Mouse (Mus musculus): ENCODE results near the gene Dusp3. TPM values are rescaled to one million over a fixed set of nuclear protein-coding genes. Genes with fewer than 3 reads are reported as not detected.
A peak's percentile ranks its signal among the peaks of the same experiment; 100 is the strongest.

Gene Dusp3
- polyA plus RNA-seq, 1 experiment from 2014 or later: 24.4 TPM

DNA sequence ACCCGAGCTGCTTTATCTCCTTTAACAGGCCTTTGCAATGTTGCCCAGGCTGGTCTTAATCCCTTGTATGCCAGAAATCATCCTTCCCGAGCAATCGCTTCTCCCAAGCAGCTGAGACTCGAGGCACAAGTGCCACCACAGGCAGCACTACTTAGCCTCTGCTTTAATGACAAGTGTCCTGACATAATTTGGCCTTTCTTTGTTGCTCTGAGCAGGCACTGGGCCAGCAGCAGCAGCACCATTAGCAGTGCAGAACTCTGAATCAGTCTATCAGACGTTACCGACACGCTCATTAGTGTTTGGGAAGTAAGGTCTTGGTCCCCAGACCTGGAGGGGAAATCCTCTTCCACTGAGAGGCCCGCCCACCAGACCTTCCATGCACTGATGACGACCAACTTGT, 32.9 kb upstream of the Dusp3 start:
- no peaks in the 10 kb centered on the region for H3K9me3 ChIP-seq (ENCODE audit: control insufficient read depth, low read length)
- ATAC-seq (ENCODE audit: low read depth): no peak
- WGBS: 64% methylated on average over 9 of the region's 9 CpGs

DNA sequence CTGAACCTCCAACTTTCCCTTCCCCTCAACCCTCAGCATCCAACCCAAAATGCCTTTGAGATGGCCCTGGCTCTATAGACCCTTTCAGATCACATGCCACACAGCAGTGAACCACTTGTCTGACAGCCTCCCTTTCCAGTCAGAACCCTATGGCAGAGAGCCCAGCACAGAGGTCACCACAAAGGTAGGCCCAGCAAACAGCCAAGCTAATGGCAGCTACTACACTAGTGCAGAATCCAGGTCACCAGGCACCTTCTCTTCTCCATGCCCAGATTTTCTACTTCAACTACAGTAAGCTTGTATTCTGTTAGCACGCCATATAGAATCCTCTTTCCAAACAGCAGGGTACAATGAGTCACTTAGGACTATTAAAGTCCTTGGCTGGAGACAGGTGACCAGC, 29.3 kb upstream of the Dusp3 start:
- Histone ChIP-seq H3K4me3 (ENCODE audit: low read depth, low read length) (no peak overlapping the region), H3K4me2 (ENCODE audit: low read depth, low read length) (no peak overlapping the region), H3K9ac (replicated peaks; ENCODE audit: low read depth, low read length) (no peak overlapping the region), H3K27me3 (ENCODE audit: control insufficient read depth, insufficient read depth, low read length) (no peaks in the 10 kb centered on the region), H3K36me3 (ENCODE audit: control insufficient read depth, insufficient read depth, low read length) (peaks cover 16% of the 10 kb centered on the region; the same call in 1 of the 2 replicates), H3K9me3 (ENCODE audit: control insufficient read depth, low read length) (no peaks in the 10 kb centered on the region), H3K27ac (ENCODE audit: low read depth, low read length) (no peak overlapping the region), H3K4me1 (ENCODE audit: control insufficient read depth, insufficient read depth, low read length) (no peaks in the 10 kb centered on the region)
- no peak for ATAC-seq (ENCODE audit: low read depth)
- WGBS: 90% methylated on average over 1 of the region's 1 CpGs

More for the DNA sequence above, 32.9 kb upstream of the Dusp3 start:
- no peak overlapping the region for H3K4me3 ChIP-seq (ENCODE audit: low read depth, low read length)
- H3K4me1 ChIP-seq (ENCODE audit: control insufficient read depth, insufficient read depth, low read length): no peaks in the 10 kb centered on the region; the same call in 1 of the 2 replicates
- peaks cover 3% of the 10 kb centered on the region; the same call in 1 of the 2 replicates for H3K36me3 ChIP-seq (ENCODE audit: control insufficient read depth, insufficient read depth, low read length)
- no peak overlapping the region for H3K4me2 ChIP-seq (ENCODE audit: low read depth, low read length)
- H3K9ac ChIP-seq (replicated peaks; ENCODE audit: low read depth, low read length): no peak overlapping the region
- no peaks in the 10 kb centered on the region for H3K27me3 ChIP-seq (ENCODE audit: control insufficient read depth, insufficient read depth, low read length)
- no peak overlapping the region for H3K27ac ChIP-seq (ENCODE audit: low read depth, low read length)

DNA sequence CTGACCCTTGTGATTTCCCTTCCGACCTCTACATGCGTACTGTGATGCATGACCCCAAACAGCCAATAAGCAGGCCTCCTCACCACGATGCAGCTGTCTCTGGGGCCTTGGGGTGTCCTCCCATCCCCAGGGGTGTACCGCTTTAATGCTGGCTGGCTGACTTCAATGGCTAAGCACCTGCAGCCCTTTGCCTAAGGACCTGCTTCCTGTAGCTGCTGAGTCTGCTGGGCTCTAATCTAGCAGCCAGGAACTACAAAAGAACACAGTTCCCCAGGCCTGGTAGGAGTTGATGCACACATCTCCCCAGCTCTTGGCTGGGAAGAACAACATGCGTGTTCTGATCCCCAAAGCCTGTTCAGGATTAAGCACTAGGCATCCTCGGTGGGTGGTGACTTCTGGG, 28.7 kb upstream of the Dusp3 start:
- WGBS: 57% methylated on average over 6 of the region's 6 CpGs
- Histone ChIP-seq H3K4me1 (ENCODE audit: control insufficient read depth, insufficient read depth, low read length) (peaks cover under 1% of the 10 kb centered on the region; the same call in 1 of the 2 replicates), H3K4me2 (ENCODE audit: low read depth, low read length) (no peak overlapping the region), H3K4me3 (ENCODE audit: low read depth, low read length) (no peak overlapping the region), H3K36me3 (ENCODE audit: control insufficient read depth, insufficient read depth, low read length) (peaks cover 20% of the 10 kb centered on the region; the same call in 1 of the 2 replicates), H3K9ac (replicated peaks; ENCODE audit: low read depth, low read length) (no peak overlapping the region), H3K27ac (ENCODE audit: low read depth, low read length) (no peak overlapping the region), H3K27me3 (ENCODE audit: control insufficient read depth, insufficient read depth, low read length) (no peaks in the 10 kb centered on the region), H3K9me3 (ENCODE audit: control insufficient read depth, low read length) (no peaks in the 10 kb centered on the region)
- no peak for ATAC-seq (ENCODE audit: low read depth)

DNA sequence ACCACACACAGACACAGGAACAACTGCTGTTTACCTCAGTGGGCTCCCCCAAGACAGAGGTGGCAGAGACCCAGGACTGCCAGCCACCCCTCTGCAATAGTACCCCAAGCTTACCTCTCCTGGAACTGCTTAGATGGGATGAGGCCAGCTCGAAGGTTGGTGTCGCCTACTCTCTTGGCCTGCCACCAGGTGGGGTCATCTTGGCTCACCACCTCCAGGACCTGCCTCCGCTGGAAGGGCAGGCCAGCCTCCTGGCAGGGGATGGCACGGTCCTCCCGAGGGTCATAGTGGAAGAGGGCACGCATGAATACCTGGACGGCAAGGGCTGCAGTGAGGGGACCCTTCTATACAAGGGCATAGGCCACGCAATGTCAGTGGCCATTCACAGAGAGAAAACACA, 26.4 kb upstream of the Dusp3 start:
- H3K4me1 ChIP-seq (ENCODE audit: control insufficient read depth, insufficient read depth, low read length): peaks cover 9% of the 10 kb centered on the region; the same call in 1 of the 2 replicates
- no peak overlapping the region for H3K4me2 ChIP-seq (ENCODE audit: low read depth, low read length)
- peaks cover 26% of the 10 kb centered on the region for H3K36me3 ChIP-seq (ENCODE audit: control insufficient read depth, insufficient read depth, low read length)
- H3K9me3 ChIP-seq (ENCODE audit: control insufficient read depth, low read length): no peaks in the 10 kb centered on the region
- H3K4me3 ChIP-seq (ENCODE audit: low read depth, low read length): no peak overlapping the region
- no peaks in the 10 kb centered on the region for H3K27me3 ChIP-seq (ENCODE audit: control insufficient read depth, insufficient read depth, low read length)
- no peak overlapping the region for H3K27ac ChIP-seq (ENCODE audit: low read depth, low read length)
- 87% methylated on average over 8 of the region's 8 CpGs for WGBS
- ATAC-seq (ENCODE audit: low read depth): no peak
- no peak overlapping the region for H3K9ac ChIP-seq (replicated peaks; ENCODE audit: low read depth, low read length)

DNA sequence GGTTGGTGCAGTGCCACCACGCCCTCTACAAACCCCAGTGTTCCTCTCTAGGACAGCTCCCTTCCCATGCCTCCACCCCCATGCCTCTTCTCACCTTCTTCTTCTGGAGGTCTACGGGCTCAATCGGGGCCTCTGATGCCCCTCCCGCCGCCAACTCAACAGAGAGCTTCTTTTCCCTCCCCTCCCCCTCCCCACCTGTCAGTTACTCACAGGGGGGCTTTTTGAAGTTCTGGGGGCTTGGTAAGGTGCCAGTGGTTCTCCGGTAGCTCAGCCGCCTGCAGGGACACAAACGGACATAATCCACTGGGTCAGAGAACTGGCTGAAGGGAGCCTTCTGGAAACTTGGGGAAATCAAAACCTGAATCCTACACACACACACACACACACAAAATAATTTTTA, 24.7 kb upstream of the Dusp3 start:
- H3K27ac ChIP-seq (ENCODE audit: low read depth, low read length): no peak overlapping the region
- 79% methylated on average over 8 of the region's 8 CpGs for WGBS
- H3K4me3 ChIP-seq (ENCODE audit: low read depth, low read length): no peak overlapping the region
- no peaks in the 10 kb centered on the region for H3K27me3 ChIP-seq (ENCODE audit: control insufficient read depth, insufficient read depth, low read length)
- H3K4me2 ChIP-seq (ENCODE audit: low read depth, low read length): no peak overlapping the region
- H3K4me1 ChIP-seq (ENCODE audit: control insufficient read depth, insufficient read depth, low read length): peaks cover 9% of the 10 kb centered on the region; the same call in 1 of the 2 replicates
- ATAC-seq (ENCODE audit: low read depth): no peak
- H3K36me3 ChIP-seq (ENCODE audit: control insufficient read depth, insufficient read depth, low read length): peaks cover 30% of the 10 kb centered on the region
- no peak overlapping the region for H3K9ac ChIP-seq (replicated peaks; ENCODE audit: low read depth, low read length)
- H3K9me3 ChIP-seq (ENCODE audit: control insufficient read depth, low read length): no peaks in the 10 kb centered on the region

DNA sequence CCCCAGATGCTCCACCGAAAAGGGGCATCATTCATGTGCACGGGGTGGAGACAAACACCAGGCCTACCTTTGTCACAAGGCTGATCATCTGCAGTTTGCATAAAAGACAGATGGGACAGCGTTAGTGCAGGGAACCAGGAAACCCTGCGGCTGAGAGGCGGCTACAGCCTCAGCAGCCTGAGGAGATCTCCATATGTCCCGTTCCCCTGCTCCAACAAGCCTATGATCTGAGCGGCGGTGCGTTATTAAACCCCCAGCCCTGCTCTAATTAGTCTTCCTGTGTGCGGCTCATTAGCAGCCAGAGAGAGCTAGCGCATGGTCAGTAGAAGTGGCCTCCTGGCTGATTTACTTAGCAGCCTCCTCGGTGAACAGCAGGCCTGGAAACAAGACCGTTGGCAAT, 23.3 kb upstream of the Dusp3 start:
- Histone ChIP-seq H3K9me3 (ENCODE audit: control insufficient read depth, low read length) (no peaks in the 10 kb centered on the region), H3K4me2 (ENCODE audit: low read depth, low read length) (peak overlapping the region; percentile 7; the same call in 1 of the 2 replicates), H3K36me3 (ENCODE audit: control insufficient read depth, insufficient read depth, low read length) (peaks cover 30% of the 10 kb centered on the region), H3K4me1 (ENCODE audit: control insufficient read depth, insufficient read depth, low read length) (peaks cover 9% of the 10 kb centered on the region; the same call in 1 of the 2 replicates), H3K27me3 (ENCODE audit: control insufficient read depth, insufficient read depth, low read length) (no peaks in the 10 kb centered on the region), H3K4me3 (ENCODE audit: low read depth, low read length) (no peak overlapping the region), H3K9ac (replicated peaks; ENCODE audit: low read depth, low read length) (no peak overlapping the region), H3K27ac (ENCODE audit: low read depth, low read length) (peak overlapping the region; percentile 72)
- WGBS: 36% methylated on average over 13 of the region's 13 CpGs
- peak; percentile 54; the same call in 1 of the 2 replicates for ATAC-seq (ENCODE audit: low read depth)

DNA sequence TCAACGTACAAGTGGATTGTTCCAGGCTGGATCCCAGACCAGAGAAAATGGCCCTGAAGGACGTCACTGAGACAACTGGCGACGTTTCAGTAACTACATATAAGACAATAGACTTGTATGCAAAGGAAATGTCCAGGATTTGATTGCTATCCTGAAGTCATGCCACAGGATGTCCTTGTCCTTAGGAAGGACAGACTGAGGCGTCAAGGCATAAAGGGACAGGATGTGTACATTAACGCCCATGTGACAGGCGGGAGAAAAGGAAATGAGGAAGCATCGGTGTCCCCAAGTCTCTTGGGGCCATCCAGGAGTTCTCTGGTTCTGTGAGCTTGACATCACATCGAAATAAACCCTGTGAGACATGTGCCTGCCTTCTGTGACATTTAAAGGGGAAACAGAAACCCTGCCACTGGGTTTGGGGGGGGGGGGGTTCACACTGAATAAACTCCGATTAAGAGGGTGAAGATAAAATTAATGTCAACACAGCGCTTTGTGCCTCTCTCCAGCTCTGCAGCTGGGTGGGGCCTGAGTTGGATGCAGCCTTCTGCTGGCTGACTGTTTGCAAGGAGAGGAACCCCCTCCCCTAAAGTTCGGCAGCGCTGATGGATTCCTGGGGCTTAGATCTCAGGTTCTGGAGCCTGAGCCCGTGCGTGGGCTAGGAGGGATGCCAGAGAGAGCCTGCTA, 22.3 kb upstream of the Dusp3 start:
- Histone ChIP-seq H3K36me3 (ENCODE audit: control insufficient read depth, insufficient read depth, low read length) (peaks cover 39% of the 10 kb centered on the region), H3K4me1 (ENCODE audit: control insufficient read depth, insufficient read depth, low read length) (peaks cover 9% of the 10 kb centered on the region; the same call in 1 of the 2 replicates), H3K4me2 (ENCODE audit: low read depth, low read length) (no peak overlapping the region), H3K9ac (replicated peaks; ENCODE audit: low read depth, low read length) (no peak overlapping the region), H3K4me3 (ENCODE audit: low read depth, low read length) (no peak overlapping the region), H3K27ac (ENCODE audit: low read depth, low read length) (no peak overlapping the region), H3K27me3 (ENCODE audit: control insufficient read depth, insufficient read depth, low read length) (no peaks in the 10 kb centered on the region), H3K9me3 (ENCODE audit: control insufficient read depth, low read length) (no peaks in the 10 kb centered on the region)
- no peak for ATAC-seq (ENCODE audit: low read depth)
- 76% methylated on average over 15 of the region's 15 CpGs for WGBS

DNA sequence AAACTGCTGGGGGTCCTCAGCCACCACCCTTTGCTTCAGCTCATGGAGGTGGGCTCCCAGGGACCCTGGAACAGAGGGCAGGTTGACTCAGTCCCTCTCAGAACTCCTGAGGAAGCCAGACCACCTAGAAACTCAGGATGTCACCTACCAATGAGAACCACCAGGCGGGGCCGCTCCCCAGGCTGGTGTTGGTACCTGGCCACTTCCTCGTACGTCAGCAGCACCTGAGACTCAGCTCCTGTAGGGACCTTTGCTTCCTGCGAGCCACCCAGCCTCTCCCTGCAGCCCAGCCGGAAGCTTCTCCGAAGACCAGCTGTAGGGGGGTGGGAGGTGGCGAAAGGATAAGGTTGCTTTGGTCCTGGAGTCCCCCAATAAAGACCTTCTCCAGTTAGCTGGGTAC, 21.6 kb upstream of the Dusp3 start:
- H3K4me1 ChIP-seq (ENCODE audit: control insufficient read depth, insufficient read depth, low read length): peaks cover 9% of the 10 kb centered on the region; the same call in 1 of the 2 replicates
- H3K4me2 ChIP-seq (ENCODE audit: low read depth, low read length): no peak overlapping the region
- H3K27ac ChIP-seq (ENCODE audit: low read depth, low read length): no peak overlapping the region
- H3K9me3 ChIP-seq (ENCODE audit: control insufficient read depth, low read length): no peaks in the 10 kb centered on the region
- H3K36me3 ChIP-seq (ENCODE audit: control insufficient read depth, insufficient read depth, low read length): peaks cover 43% of the 10 kb centered on the region
- no peak overlapping the region for H3K9ac ChIP-seq (replicated peaks; ENCODE audit: low read depth, low read length)
- no peak for ATAC-seq (ENCODE audit: low read depth)
- H3K27me3 ChIP-seq (ENCODE audit: control insufficient read depth, insufficient read depth, low read length): no peaks in the 10 kb centered on the region
- no peak overlapping the region for H3K4me3 ChIP-seq (ENCODE audit: low read depth, low read length)
- 95% methylated on average over 8 of the region's 8 CpGs for WGBS

DNA sequence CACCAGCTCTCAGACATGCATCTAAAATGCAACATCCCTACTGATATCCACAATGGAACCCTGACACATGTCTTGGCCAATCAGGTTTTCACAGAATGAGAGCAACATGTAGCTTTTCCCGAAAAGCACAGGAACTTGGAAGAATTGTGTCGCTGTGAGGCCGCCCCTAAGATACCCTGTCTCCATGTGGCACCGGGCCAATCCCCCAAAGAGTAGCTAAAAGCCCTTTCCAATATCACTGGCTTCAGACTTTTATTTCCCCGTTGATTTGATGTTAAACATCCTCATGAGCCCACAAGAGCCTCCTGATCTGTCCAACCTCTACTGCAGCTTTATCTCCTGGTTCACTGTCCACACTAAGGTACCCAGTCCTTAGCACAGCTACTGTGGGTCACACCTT, 19.9 kb upstream of the Dusp3 start:
- Histone ChIP-seq H3K27me3 (ENCODE audit: control insufficient read depth, insufficient read depth, low read length) (no peaks in the 10 kb centered on the region), H3K36me3 (ENCODE audit: control insufficient read depth, insufficient read depth, low read length) (peaks cover 38% of the 10 kb centered on the region), H3K4me2 (ENCODE audit: low read depth, low read length) (no peak overlapping the region), H3K4me3 (ENCODE audit: low read depth, low read length) (no peak overlapping the region), H3K9me3 (ENCODE audit: control insufficient read depth, low read length) (no peaks in the 10 kb centered on the region), H3K27ac (ENCODE audit: low read depth, low read length) (no peak overlapping the region; the same call in 1 of the 2 replicates), H3K4me1 (ENCODE audit: control insufficient read depth, insufficient read depth, low read length) (peaks cover 9% of the 10 kb centered on the region; the same call in 1 of the 2 replicates), H3K9ac (replicated peaks; ENCODE audit: low read depth, low read length) (no peak overlapping the region)
- no peak for ATAC-seq (ENCODE audit: low read depth)
- WGBS: 77% methylated on average over 5 of the region's 5 CpGs
